Mouse (Mus musculus) common myeloid progenitor, adult 5-6 weeks (primary cell): ENCODE measurements around the gene Hebp1. TPM values are rescaled to one million over a fixed set of nuclear protein-coding genes. Genes with fewer than 3 reads are reported as not detected.
A peak's percentile ranks its signal among the peaks of the same experiment; 100 is the strongest.

Source experiments
- ATAC-seq: replicated peaks from 2 replicates; pipeline ENCODE4 v1.8.0; 2016; ENCODE audit warnings: low read depth, mild to moderate bottlenecking, moderate TSS enrichment, inconsistent platforms; ENCODE audit not compliant: poor library complexity, severe bottlenecking
- total RNA-seq: library from RNA; stranded (forward); fragments of 200-1000, 187-1606 nt; gene quantifications from 2 replicates; pipeline ENCODE4 v1.2.3, GENCODE M21; 2017

Gene Hebp1
- 28.5 and 30.1 TPM in 2 replicates for total RNA-seq

DNA sequence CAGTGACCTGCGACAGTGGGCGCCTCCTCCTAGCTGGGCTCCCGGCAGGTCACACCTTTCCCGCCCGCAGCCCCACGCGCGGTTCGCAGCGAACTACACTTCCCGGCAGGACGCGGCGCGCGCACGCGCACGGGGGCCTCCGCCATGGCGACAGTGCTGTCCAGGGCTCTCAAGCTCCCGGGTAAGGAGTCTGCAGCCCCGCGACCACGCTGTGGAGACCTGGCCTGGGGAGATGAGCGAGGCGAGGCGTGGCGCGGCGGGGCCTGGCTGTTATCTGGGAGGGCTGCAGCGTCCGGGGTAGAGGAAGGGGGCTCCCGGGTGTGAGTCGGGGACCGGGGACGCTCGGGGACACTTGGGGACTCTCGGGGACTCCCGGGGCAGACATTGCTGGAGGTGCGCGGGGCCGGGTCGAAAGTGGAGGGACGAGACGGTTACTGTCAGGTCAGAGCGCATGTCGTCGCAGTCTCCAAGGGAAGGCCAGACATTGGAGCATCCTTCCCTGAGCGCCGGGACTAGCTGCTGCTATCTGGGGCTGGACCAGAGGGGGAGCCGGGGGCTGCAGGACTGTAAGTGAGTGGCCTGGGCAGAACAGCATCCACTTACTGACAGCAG, at the start of gene Hebp1, which contains the start of gene Fam234b:
Gene Hebp1 (minus strand): TSS at position 102 of the 612 bp plus-strand sequence.
Gene Fam234b (plus strand): TSS at position 57 of the 612 bp plus-strand sequence.
- ATAC-seq: peak; percentile 62

DNA sequence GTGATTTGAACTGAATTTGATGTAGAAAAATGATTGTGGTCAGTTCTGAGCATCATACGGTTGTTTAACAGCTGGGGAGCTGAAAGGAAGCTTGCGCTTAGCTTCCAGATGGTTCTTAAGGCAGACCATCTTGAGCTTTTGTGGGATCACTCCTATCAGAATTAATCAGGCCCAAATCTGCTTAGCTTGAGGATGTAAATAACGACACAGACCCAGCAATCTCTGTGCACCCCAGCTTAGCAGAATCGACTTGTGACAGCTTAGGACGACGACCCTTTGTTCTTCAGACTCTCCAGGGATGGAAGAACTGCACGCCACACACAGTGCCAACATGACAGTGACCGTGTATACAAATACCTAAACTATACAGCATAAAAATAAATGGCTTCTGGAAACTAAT, 47.8 kb upstream of the Hebp1 start:
- no peak for ATAC-seq

DNA sequence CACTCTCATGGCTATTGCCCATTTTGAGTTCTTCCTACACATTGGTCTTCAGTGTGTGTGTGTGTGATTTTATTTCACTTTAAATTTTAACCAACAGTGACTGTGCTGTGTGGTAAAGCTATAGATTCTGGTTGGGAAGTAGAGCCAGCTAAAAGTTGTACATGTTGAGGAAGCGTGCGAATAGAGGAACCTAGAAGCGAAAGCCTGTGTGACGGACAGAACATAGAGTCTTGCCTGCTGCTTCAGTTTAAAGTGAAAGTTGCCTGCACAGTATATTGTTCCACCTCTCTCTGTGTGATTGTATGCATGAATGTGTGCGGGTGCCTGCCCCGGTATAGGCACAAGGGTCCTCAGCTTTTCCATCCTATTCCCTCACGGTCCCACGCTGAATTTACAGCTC, 42.5 kb upstream of the Hebp1 start:
- peak; percentile 43 for ATAC-seq

DNA sequence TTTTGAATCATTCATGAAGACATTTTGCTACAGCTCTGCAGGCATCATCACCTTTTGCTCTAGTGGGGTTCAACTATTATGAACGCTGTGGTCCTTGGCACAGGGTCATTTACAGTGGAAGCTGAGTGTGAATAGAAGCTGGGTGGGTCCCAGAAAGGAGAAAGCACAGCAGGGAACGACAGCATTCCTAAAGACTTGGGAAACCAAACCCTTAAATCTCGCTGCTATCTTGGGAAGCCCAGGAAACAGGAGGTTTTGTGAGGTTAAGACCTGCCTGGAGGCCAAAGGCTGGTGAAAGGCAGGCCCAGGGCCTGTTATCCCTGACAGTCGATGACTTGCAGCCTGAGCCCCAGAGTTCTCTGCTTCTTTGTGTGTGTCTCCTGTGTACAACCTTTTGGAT, 40.4 kb upstream of the Hebp1 start:
- no peak for ATAC-seq

DNA sequence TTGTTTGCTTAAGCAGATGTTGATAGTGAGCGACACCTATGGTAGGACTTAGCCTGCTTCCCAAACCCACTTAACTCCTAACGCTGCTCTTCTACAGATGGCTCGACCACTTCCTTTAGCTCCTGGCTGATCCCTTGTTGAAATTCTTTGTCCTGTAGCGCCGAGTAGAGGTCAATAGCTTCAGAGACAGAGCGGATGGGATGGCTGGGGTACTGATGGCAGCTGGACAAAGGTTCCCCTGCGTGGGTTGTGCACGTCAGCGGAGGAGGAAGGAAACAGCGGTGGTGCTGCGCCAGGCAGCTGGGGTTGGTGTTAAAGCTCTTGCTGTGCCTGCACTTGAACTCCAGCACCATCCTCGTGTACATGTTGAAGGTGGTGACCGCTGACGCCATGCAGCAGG, 39.5 kb upstream of the Hebp1 start:
- ATAC-seq: peak; percentile 73

DNA sequence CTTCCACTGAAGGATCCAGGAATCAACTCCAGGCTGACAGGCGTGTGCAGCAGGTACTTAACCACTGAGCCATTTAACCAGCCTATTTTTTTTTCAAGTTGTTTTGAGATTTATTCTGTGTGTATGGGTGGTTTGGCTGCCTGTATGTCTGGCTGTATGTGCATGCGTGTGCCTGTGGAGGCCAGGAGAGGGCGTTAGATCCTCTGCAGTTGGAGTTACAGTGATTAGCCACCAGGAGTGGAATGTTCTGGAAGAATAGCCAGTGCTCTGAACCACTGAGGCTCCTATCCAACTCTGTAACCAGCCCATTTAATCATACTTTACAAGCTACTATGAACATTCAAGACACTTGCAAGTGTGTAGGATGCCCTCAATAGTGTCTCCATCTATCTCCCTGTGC, 38.8 kb upstream of the Hebp1 start:
- 0 out of 2 replicates have a peak, but pooled peaks have one; percentile 14 for ATAC-seq

DNA sequence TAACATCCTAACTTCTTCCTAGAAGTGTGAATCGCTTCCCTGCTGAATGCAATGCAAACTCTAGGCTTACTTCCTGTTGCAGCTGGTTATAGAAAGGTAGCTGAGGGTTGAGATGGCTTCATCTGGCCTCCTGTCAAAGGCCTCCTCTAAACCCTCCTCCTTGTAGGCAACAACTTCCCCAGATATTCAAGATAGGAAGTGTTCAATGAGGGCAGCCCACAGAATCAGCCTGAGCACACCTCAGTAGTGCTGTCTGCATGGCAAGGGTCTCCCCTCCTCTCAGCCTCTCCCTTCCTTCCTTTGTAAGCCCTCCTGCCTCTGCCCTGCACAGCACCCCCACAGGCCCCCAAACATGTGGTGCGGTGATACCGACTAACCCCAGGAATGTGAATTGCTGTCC, 37.9 kb upstream of the Hebp1 start:
- no peak; the same call in 1 of the 2 replicates for ATAC-seq

DNA sequence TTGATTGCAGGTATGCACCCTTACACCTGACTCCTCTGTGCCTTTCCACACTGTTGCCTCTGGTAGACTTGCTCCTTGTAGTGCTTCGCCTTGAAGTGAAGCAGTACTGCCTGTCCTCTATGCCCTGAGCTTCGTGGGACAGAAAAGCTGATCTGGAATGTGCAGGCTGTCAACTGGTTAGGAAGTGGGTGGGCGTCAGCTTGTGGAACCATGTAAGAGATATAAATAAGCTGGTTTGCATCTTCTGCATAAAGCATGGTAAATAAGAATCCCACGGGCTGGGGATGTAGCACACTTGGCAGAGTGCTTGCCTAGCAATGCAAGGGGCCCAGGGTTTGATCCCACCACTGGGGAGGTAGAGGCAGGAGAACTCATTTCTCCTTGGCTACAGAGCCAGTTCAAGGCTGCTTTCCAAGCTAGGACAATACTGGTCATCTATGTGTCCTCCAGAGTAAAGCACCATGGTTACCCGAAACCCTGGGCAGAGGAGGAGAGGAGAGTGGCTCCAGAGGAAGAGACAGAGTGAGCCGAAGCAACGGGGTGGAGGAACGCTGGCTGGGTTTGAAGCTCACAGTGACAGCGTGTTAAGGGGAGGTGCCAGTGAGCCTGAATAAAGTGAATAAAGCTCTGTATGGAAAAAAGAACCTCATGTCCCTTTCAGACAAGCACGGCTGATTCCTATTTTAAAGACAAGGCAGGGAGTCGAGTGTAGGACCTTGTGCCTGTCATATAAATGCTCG, 34.8 kb upstream of the Hebp1 start:
- ATAC-seq: no peak

DNA sequence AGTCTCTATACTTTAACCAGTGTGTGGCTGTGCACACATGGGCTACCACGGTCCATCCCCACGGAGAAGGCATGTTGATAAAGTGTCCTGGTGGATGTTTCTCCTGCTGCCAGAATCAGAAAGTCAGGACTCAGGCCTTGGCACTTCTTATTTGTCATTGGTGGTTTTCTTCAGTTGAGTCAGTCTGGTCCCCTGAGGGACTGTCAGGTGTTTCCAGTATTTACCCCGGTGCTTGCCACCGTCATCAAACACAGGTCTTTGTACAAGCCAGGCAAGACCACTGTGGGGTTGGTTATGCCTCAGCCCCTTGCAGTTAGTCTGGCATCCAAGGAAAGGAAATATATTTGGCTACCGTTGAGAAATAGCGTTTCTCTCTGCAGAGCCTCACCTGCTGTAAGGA, 32.8 kb upstream of the Hebp1 start:
- no peak for ATAC-seq

DNA sequence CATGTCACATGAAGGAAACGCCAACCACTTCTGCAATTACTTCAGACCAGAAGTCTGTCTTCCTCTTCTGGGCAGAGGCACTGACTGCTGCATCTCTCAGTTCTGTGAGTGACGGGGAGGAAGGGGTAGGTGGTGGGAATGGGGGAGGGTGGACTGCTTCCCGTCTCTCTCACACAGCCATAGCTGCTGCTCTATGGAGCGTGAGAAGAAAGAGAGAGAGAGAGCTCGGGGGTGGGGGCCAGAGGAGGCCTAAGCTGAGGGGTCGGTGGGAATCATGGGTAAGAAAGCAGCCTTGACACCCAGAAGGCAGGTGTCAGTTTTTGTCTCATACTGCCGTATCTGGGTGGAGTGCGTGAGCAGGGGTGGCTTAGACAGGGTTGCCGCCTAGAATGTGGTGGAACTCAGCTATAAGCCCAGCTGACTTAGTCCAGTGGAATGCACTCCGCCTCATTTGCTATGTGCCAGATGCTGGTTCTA, 30.7 kb upstream of the Hebp1 start:
- ATAC-seq: peak; percentile 89

DNA sequence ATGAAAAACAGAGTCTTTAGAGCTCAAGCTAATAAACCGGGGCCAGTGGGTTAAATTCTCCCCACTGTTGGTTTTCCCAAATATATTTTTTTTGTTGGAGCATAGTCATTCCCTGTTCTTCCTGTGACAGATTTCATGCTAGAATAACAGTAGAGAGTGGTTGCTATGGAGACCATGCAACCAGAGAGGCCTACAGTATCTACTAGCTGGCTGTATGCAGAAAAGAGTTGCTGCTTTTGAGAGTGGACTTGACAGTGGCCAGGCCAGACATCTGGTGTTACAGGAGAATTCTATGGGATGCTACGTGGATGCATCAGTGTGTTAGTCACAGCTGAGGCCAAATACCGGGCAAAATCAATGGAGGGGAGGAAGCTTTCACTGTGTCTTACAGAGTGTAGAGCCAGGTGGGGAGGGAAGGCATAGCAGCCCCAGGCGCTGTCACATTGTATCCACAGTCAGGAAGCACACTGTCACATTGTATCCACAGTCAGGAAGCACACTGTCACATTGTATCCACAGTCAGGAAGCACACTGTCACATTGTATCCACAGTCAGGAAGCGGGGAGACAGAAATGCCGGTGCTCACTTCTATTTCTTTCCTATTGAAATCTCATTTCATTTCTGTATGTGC, 26.1 kb upstream of the Hebp1 start:
- peak; percentile 55 for ATAC-seq

DNA sequence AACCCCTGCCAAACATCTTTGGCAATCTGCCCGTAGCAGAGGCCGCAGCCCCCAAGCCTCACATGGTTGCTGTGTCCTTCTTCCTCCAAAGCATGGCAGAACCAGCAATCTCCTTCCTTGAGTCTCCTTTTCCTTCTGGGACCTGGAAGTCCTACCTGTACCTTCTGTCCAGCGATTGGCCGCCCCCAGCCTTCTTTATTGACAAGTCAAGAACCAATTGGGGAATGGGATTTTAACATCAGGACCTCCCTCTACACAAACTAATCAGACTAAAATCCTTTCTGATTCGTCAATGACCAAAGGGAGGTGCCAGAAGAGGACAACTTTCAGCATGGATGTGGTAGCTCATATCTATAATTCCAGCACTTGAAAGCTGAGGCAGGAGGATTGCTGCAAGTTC, 22.1 kb upstream of the Hebp1 start:
- no peak for ATAC-seq

DNA sequence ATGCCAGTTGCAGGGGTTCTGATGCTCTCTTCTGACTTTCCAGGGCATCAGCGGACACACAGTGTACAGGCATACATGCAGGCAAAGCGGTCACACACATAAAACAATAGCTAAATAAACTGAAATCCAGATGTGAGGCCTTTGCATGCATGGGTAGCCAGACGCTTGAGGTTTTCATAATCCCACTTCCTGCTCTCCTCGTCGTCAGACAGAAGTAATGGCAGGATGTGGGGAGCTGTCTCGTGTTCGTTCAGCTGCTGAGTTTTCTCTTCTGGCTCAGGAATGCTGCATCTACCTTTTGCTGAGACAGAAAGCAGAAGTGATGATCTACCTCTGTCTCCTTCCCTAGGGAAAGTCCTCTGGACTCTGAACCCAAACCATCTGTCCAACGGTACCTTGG, 20.5 kb upstream of the Hebp1 start:
- peak; percentile 87 for ATAC-seq

DNA sequence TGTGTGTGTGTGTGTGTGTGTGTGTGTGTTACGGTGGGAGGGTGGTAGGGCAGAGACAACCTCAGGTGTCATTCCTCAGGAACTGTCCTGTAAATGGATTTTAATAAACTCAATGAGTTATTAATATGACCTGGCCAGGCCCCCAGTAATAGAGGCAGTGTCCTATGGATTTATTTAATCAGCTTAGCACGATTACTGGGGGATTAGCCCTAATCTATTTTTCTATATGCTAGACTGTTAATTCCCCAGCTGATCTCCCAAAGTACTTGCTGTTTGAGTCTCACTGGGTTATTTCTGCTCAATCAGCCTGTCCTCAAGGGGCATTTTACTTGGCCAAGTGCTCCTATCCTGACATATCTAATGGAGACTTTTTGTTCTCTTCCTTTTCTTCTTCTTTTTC, 14.8 kb upstream of the Hebp1 start:
- no peak for ATAC-seq

DNA sequence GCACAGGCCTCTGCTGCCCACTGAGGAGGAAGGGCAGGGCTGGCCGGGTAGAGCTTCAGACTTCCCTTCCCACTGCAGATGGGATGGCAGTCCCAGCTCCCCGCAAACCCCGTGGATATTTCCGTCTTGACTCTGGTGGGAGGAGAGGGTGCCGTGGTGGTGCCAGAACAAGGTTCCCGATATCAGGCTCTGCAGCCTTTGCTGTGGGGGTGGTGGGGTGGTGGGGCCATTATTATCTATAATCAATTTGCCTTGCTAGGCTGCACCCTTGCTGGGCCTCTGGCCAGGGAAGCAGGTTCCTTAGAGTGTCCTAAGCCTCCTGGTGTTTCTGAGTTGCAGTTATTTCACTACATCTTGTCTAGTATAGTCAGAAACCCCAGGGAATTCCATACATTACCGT, 13.3 kb upstream of the Hebp1 start:
- no peak for ATAC-seq

DNA sequence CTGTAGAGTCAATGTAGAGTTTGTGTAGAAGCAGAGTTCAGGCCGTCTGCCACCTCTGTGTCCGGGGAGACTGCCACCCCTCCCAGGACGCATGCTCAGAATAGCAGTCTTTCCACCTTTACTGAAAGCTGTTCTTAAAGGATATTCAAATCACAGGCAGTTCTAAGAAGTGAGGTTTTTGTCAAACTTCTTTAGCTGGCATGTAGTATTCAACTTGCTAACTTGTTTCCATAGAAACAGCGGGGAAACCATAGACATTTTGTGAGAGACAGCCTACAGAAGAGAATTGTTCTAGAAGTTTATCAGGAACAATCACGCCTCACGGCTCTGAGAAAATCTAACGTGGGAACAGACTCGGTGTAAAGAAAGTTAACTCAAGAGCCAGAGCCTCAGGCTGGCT, 9.1 kb upstream of the Hebp1 start:
- no peak for ATAC-seq

DNA sequence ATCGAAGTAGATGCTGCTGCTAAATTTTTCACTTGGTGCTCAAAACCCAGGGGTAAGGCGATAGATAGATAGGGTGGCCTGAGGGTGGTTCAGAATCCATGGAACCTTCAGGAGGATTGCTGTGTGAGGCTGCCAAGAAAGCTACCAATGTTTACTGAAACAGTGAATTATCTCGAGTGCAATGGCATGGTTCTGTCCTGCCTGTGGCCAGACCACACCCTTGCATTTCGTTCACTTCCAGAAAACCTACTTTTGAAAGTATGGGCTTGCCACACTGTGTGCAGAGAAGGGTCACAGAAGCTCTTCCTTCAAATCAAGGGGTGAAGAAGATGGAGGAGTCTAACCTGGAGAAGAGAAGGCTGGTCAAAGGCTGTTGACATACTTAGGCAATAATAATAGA, 8.0 kb upstream of the Hebp1 start:
- ATAC-seq: no peak

DNA sequence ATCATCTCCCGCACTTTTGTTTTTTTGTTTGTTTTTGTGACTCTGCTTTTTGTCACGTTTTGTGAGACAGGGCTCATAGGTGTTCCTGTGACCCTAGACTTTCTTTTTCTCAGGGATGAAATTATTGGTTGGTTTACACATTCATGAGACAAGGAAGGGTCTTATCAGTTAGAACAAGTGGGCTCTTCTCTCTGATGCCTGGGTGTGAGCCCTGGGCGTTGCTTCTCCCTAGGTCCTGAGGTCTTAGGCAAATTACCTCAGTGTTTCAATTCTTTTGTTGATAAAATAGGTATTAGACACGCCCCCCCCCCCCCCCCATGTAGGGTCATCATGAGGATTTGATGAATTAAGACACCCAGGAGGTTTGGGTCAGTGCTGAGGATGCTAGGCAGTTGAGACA, 7.0 kb upstream of the Hebp1 start:
- no peak for ATAC-seq

DNA sequence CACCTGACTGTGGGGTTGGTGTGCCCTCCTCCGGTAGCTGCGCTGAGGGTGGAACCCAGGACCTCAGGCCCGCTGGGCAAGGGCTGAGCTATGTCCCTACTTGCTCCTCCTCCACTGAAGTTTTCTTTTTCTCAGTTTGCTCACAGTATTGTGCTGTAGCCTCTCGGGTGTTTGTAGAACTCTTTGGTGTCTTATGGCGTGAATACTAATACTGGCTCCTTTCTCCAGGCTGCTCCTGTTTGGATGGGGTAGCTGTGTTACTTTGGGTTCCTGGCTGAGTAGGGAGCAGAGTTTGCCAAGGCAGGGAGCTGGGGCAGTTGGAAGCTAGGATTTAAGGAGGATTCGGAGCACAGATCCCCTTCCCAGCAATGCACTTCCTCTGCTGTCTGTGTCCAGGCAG, 5.9 kb upstream of the Hebp1 start:
- no peak for ATAC-seq

DNA sequence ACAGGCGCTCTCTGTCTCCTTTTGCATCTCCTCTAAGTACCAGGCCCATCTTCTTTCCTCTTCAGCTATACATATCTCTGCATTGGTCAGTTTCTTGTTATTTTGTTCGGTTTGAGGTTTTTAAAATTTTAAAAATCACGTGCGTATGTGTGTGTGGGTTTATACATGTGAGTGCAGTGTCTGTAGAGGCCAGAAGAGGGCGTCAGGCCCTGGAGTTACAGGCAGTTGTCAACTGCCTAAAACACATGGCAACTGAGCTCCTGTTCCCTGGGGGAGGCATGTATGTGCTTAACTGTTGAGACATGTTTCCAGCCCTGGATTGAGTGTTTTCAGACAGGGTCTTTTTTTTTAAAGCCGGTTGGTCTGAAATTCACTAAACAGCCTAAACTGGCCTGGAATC, 4.8 kb upstream of the Hebp1 start:
- ATAC-seq: no peak
